Mouse (Mus musculus) MEL (cell line): ENCODE results near the gene Slc25a33. TPM values are rescaled to one million over a fixed set of nuclear protein-coding genes. Genes with fewer than 3 reads are reported as not detected.
"Not testable (repeated sequence)": the region's sequence is repeated elsewhere in the genome, so short reads cannot be mapped to it uniquely, and the experiment has no call there.

Experiments used
- DNase-seq: peaks from one replicate; pipeline ENCODE4 v3.0.0; 2011; ENCODE audit warnings: low read depth, low spot score
- H3K27ac ChIP-seq: 2 replicates; pipeline ENCODE4 v1.5.1; 2012; ENCODE audit warnings: low read depth, mild to moderate bottlenecking, control low read depth, low read length, moderate library complexity; ENCODE audit not compliant: control insufficient read depth
- H3K27me3 ChIP-seq, 2 experiments: fragments of 150-350 bp in 1 of 2; sonication (generic) in 1 of 2; 2 replicates each; pipeline ENCODE4 v1.6.1; 2012; ENCODE audit warnings: low read length in 2 of 2, mild to moderate bottlenecking in 2 of 2, improper control_type of control experiment in 1 of 2, moderate library complexity in 1 of 2; ENCODE audit not compliant: insufficient read depth in 2 of 2, control insufficient read depth in 1 of 2
- H3K36me3 ChIP-seq, 2 experiments: 2 replicates each; pipeline ENCODE4 v1.6.1; 2012 to 2014; ENCODE audit warnings: low read length in 2 of 2, improper control_type of control experiment in 1 of 2, inconsistent platforms in 1 of 2, mild to moderate bottlenecking in 1 of 2; ENCODE audit not compliant: insufficient read depth in 2 of 2, control insufficient read depth in 1 of 2
- H3K4me1 ChIP-seq, 2 experiments: fragments of 150-350 bp in 1 of 2; sonication (generic) in 1 of 2; 2 replicates each; pipeline ENCODE4 v1.6.1; 2012; ENCODE audit warnings: low read length in 2 of 2, improper control_type of control experiment in 1 of 2, mild to moderate bottlenecking in 1 of 2; ENCODE audit not compliant: insufficient read depth in 2 of 2, control insufficient read depth in 1 of 2
- H3K4me3 ChIP-seq, 2 experiments: fragments of 150-350 bp in 1 of 2; sonication (generic) in 1 of 2; 2 replicates each; pipeline ENCODE4 v1.5.1; 2012; ENCODE audit warnings: low read depth in 2 of 2, low read length in 2 of 2, mild to moderate bottlenecking in 2 of 2, moderate library complexity in 2 of 2, control low read depth in 1 of 2, improper control_type of control experiment in 1 of 2; ENCODE audit not compliant: control insufficient read depth in 1 of 2, insufficient read depth in 1 of 2
- H3K79me2 ChIP-seq: 2 replicates; pipeline ENCODE4 v1.6.1; 2012; ENCODE audit warnings: mild to moderate bottlenecking, low read length, moderate library complexity; ENCODE audit not compliant: control insufficient read depth, poor library complexity, insufficient read depth
- H3K9ac ChIP-seq: 2 replicates; pipeline ENCODE4 v1.6.1; 2012; ENCODE audit warnings: low read depth, mild to moderate bottlenecking, control low read depth, low read length, moderate library complexity; ENCODE audit not compliant: control insufficient read depth, poor library complexity, severe bottlenecking
- H3K9me3 ChIP-seq: fragments of 150-350 bp; sonication (generic); replicated peaks from 2 replicates; pipeline ENCODE4 v1.6.1; 2012; ENCODE audit warnings: mild to moderate bottlenecking, low read length, improper control_type of control experiment, moderate library complexity; ENCODE audit not compliant: insufficient read depth
- CTCF ChIP-seq, 3 experiments: IDR thresholded peaks in 2 of 3; conservative IDR thresholded peaks in 1 of 3; 2 replicates each; pipeline ENCODE4 v1.5.1; 2011 to 2012; ENCODE audit warnings: low read length in 3 of 3, low read depth in 2 of 3, mild to moderate bottlenecking in 2 of 3, improper control_type of control experiment in 1 of 3, inconsistent platforms in 1 of 3, mixed read lengths in 1 of 3, moderate library complexity in 1 of 3; ENCODE audit not compliant: control insufficient read depth in 1 of 3, insufficient read depth in 1 of 3, poor library complexity in 1 of 3, severe bottlenecking in 1 of 3
- E2F4 ChIP-seq: IDR thresholded peaks from 2 replicates; pipeline ENCODE4 v1.6.1; 2011; ENCODE audit warnings: low read depth, low read length, improper control_type of control experiment, borderline replicate concordance
- EP300 ChIP-seq, 2 experiments: IDR thresholded peaks; 2 replicates each; pipeline ENCODE4 v1.6.1; 2011; ENCODE audit warnings: improper control_type of control experiment in 2 of 2, low read length in 2 of 2, low read depth in 1 of 2, mild to moderate bottlenecking in 1 of 2
- GATA1 ChIP-seq: IDR thresholded peaks from 2 replicates; pipeline ENCODE4 v1.6.1; 2011; ENCODE audit warnings: low read depth, low read length, improper control_type of control experiment
- NRF1 ChIP-seq: IDR thresholded peaks from 2 replicates; pipeline ENCODE4 v1.6.1; 2014; ENCODE audit warnings: low read depth, mild to moderate bottlenecking, inconsistent platforms, low read length, improper control_type of control experiment, moderate library complexity; ENCODE audit not compliant: poor library complexity, insufficient read depth, severe bottlenecking
- POLR2AphosphoS2 ChIP-seq: IDR thresholded peaks from 2 replicates; pipeline ENCODE4 v1.6.1; 2011; ENCODE audit warnings: low read length, improper control_type of control experiment
- RAD21 ChIP-seq: IDR thresholded peaks from 2 replicates; pipeline ENCODE4 v1.6.1; 2011; ENCODE audit warnings: mild to moderate bottlenecking, low read depth, low read length, improper control_type of control experiment
- SMC3 ChIP-seq: IDR thresholded peaks from 2 replicates; pipeline ENCODE4 v1.6.1; 2011; ENCODE audit warnings: low read depth, low read length, improper control_type of control experiment
- UBTF ChIP-seq: IDR thresholded peaks from 2 replicates; pipeline ENCODE4 v1.6.1; 2012; ENCODE audit warnings: low read depth, mild to moderate bottlenecking, inconsistent platforms, low read length, improper control_type of control experiment, moderate library complexity, borderline replicate concordance; ENCODE audit not compliant: insufficient read depth
- USF1 ChIP-seq: IDR thresholded peaks from 2 replicates; pipeline ENCODE4 v1.6.1; 2014; ENCODE audit warnings: low read depth, mild to moderate bottlenecking, inconsistent platforms, low read length, improper control_type of control experiment, moderate library complexity
- polyA plus RNA-seq, 2 experiments: library from polyadenylated mRNA; stranded (reverse) in 1 of 2; unstranded in 1 of 2; fragments of >175 nt in 1 of 2; fragments of >200 nt in 1 of 2; gene quantifications; 2 replicates each; pipeline versions ENCODE4 v1.2.1 to v1.2.4; 2012; ENCODE audit warnings: low replicate concordance in 2 of 2, low read depth in 1 of 2; ENCODE audit not compliant: insufficient read length in 2 of 2, insufficient read depth in 1 of 2, missing spikeins in 1 of 2
- total RNA-seq: library from RNA; depleted of rRNA; stranded (reverse); fragments of 300-350 nt; gene quantifications from 2 replicates; pipeline ENCODE4 v1.2.3, GENCODE M21; 2012

Slc25a33 gene
- total and polyA plus RNA-seq, 3 experiments, result 20.6 to 103 (median 24.8) TPM

GRCm38 (mm10) chr4:149758423-149758822, 15.7 kb downstream of the Slc25a33 start:
- Histone ChIP-seq H3K27ac (no peak overlapping the region), H3K4me1 (no peaks in the 10 kb centered on the region), H3K4me3 (no peak overlapping the region), H3K27me3 (no peaks in the 10 kb centered on the region), H3K9ac (no peak overlapping the region), H3K36me3 (peaks cover 0 to 38% of the 10 kb centered on the region in 2 experiments; a peak in 2 of 4 replicates), H3K79me2 (no peaks in the 10 kb centered on the region), H3K9me3 (no peaks in the 10 kb centered on the region)
- no peak for TF ChIP-seq NRF1
- DNase-seq, result no peak

GRCm38 (mm10) chr4:149756546-149756945, 17.5 kb downstream of the Slc25a33 start:
- H3K36me3 ChIP-seq, result peaks cover 0 to 46% of the 10 kb centered on the region in 2 experiments; a peak in 2 of 4 replicates
- H3K4me1 ChIP-seq, H3K27ac ChIP-seq, H3K79me2 ChIP-seq, DNase-seq, H3K27me3 ChIP-seq, H3K4me3 ChIP-seq, H3K9me3 ChIP-seq, H3K9ac ChIP-seq: not testable (repeated sequence)

- Histone ChIP-seq H3K4me1 (no peaks in the 10 kb centered on the region), H3K36me3 (peaks cover 0 to 39% of the 10 kb centered on the region in 2 experiments; a peak in 2 of 4 replicates), H3K27ac (no peak overlapping the region), H3K79me2 (no peaks in the 10 kb centered on the region), H3K4me3 (no peak overlapping the region), H3K27me3 (no peaks in the 10 kb centered on the region), H3K9ac (no peak overlapping the region), H3K9me3 (no peaks in the 10 kb centered on the region)
- TF ChIP-seq POLR2AphosphoS2 (peak; percentile 24; the same call in 1 of the 2 replicates), USF1 (no peak)
- no peak for DNase-seq
Observed at GRCm38 (mm10) chr4:149752836-149753235, 21.2 kb downstream of the Slc25a33 start.

- H3K36me3 ChIP-seq, result peaks cover 0 to 37% of the 10 kb centered on the region in 2 experiments; a peak in 2 of 4 replicates
- H3K79me2 ChIP-seq, result no peaks in the 10 kb centered on the region
- H3K27ac ChIP-seq, result no peak overlapping the region
- DNase-seq, result peak; percentile 35
- H3K9me3 ChIP-seq, result no peaks in the 10 kb centered on the region
- no peak for TF ChIP-seq GATA1
- TF ChIP-seq EP300 (IDR thresholded peaks at IDR 0.05; ENCODE audit: low read depth in 1 of 2, low read length in 2 of 2), result no peak
- TF ChIP-seq UBTF, result no peak
- peak; percentile 35 for TF ChIP-seq SMC3
- peak; percentile 23 for TF ChIP-seq RAD21
- no peak for TF ChIP-seq E2F4
- TF ChIP-seq CTCF (IDR thresholded peaks at IDR 0.05 in 2 of 3, conservative IDR thresholded peaks at IDR 0.05 in 1 of 3; ENCODE audit: control insufficient read depth in 1 of 3, insufficient read depth in 1 of 3, low read depth in 2 of 3, low read length in 3 of 3, poor library complexity in 1 of 3, severe bottlenecking in 1 of 3), result peak; percentile 50 to 75 (median 61); a peak in 5 of 6 replicates
- no peak overlapping the region for H3K4me3 ChIP-seq
- no peak overlapping the region for H3K9ac ChIP-seq
- H3K27me3 ChIP-seq, result no peaks in the 10 kb centered on the region
- H3K4me1 ChIP-seq, result no peaks in the 10 kb centered on the region
Observed at GRCm38 (mm10) chr4:149752124-149752799, 21.8 kb downstream of the Slc25a33 start.
